Mouse (Mus musculus): ENCODE data around the gene Get4. TPM values are rescaled to one million over a fixed set of nuclear protein-coding genes. Genes with fewer than 3 reads are reported as not detected.

Gene Get4
- polyA plus RNA-seq, 1 experiment from 2014 or later: 90.0 TPM

DNA sequence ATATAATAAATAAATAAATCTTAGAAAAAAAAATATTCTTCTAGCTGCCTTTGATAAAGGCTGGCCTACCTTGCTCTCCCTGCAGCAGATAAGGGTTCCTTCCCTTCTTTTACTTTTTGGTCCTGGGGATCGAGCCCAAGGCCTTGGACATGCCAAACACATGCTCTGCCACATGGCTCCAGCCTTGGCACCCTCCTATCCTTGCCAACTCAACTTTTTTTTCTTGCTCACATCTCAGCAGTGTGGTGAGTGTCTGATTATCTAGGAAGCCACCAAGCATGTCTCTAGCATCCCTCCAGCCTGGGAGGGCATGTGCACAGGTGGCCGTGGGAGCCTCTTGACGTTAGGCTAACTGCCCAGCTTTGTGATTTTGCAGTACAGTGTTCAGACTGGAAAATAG lies 23.8 kb upstream of the Get4 start:
- Histone ChIP-seq H3K36me3 (ENCODE audit: control insufficient read depth, insufficient read depth) (peaks cover 48% of the 10 kb centered on the region), H3K4me2 (ENCODE audit: low read depth, low read length) (no peak overlapping the region), H3K9ac (ENCODE audit: low read depth, low read length) (no peak overlapping the region), H3K4me3 (ENCODE audit: low read depth, low read length) (no peak overlapping the region), H3K9me3 (replicated peaks; ENCODE audit: control insufficient read depth, low read length) (no peaks in the 10 kb centered on the region), H3K27ac (ENCODE audit: low read length) (no peak overlapping the region), H3K27me3 (ENCODE audit: control insufficient read depth, insufficient read depth, low read depth, low read length) (no peaks in the 10 kb centered on the region), H3K4me1 (ENCODE audit: control insufficient read depth, low read depth, low read length) (no peaks in the 10 kb centered on the region; the same call in 1 of the 2 replicates)
- 84% methylated on average over 3 of the region's 3 CpGs for WGBS (ENCODE audit: insufficient replicate concordance)
- no peak for ATAC-seq (ENCODE audit: low read depth)

DNA sequence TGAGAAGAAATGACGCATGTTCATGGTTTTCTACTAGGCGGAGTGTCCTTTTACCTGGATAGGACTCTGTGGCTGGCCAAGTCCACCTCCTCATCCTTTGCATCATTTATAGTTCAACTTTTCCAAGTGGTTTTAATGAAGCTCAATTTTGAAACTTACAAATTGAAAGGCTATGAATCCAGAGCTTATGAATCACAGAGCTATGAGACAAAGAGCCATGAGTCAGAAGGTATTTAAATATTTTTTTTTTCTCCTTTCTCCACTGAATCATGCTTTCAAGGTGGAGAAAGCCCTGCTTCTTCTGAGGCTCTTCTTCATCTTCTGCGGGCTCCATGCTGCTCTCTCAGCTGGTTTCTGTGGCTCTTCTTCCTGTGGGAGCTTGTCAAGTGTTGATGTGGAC lies 22.4 kb upstream of the Get4 start:
- Histone ChIP-seq H3K36me3 (ENCODE audit: control insufficient read depth, insufficient read depth) (peaks cover 50% of the 10 kb centered on the region), H3K27me3 (ENCODE audit: control insufficient read depth, insufficient read depth, low read depth, low read length) (no peaks in the 10 kb centered on the region), H3K4me3 (ENCODE audit: low read depth, low read length) (no peak overlapping the region), H3K4me2 (ENCODE audit: low read depth, low read length) (no peak overlapping the region), H3K9me3 (replicated peaks; ENCODE audit: control insufficient read depth, low read length) (no peaks in the 10 kb centered on the region), H3K4me1 (ENCODE audit: control insufficient read depth, low read depth, low read length) (no peaks in the 10 kb centered on the region; the same call in 1 of the 2 replicates), H3K9ac (ENCODE audit: low read depth, low read length) (no peak overlapping the region), H3K27ac (ENCODE audit: low read length) (no peak overlapping the region)
- 88% methylated on average over 3 of the region's 3 CpGs for WGBS (ENCODE audit: insufficient replicate concordance)
- no peak for ATAC-seq (ENCODE audit: low read depth)

DNA sequence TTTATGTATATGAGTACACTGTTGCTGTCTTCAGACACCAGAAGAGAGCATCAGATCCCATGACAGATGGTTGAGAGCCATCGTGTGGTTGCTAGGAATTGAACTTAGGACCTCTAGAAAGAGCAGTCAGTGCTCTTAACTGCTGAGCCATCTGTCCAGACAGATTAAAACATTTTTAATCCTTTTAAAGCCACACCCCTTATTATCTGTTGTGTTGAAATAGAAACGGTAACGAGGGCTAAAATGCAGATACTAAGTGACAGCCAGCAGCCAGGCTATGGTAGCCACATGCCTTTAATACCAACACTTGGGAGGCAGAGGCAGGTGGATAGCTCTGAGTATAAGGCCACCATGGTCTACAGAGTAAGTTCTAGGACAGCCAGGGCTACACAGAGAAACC lies 20.0 kb upstream of the Get4 start:
- no peak overlapping the region for H3K4me2 ChIP-seq (ENCODE audit: low read depth, low read length)
- H3K4me3 ChIP-seq (ENCODE audit: low read depth, low read length): no peak overlapping the region
- ATAC-seq (ENCODE audit: low read depth): no peak
- H3K9me3 ChIP-seq (replicated peaks; ENCODE audit: control insufficient read depth, low read length): no peaks in the 10 kb centered on the region
- H3K27me3 ChIP-seq (ENCODE audit: control insufficient read depth, insufficient read depth, low read depth, low read length): no peaks in the 10 kb centered on the region
- H3K4me1 ChIP-seq (ENCODE audit: control insufficient read depth, low read depth, low read length): no peaks in the 10 kb centered on the region; the same call in 1 of the 2 replicates
- H3K27ac ChIP-seq (ENCODE audit: low read length): no peak overlapping the region; the same call in 1 of the 2 replicates
- 25% methylated on average over 3 of the region's 3 CpGs for WGBS (ENCODE audit: insufficient replicate concordance)
- H3K36me3 ChIP-seq (ENCODE audit: control insufficient read depth, insufficient read depth): peaks cover 41% of the 10 kb centered on the region
- H3K9ac ChIP-seq (ENCODE audit: low read depth, low read length): no peak overlapping the region

DNA sequence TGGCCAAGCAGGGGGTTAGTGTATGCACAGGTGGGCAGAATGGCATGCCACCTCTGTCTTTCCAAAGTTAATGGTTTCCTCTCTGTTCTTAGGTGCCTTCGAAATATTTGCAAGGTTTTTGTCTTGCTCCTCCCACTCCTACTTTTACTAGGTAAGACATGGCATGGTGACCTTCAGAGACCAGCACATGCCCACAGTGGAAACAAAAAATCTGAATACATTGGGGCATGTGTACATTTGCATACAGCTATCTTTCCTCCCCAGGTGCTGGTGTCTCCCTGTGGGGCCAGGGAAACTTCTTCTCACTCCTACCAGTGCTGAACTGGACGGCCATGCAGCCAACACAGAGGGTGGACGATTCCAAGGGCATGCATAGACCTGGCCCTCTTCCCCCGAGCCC lies 17.7 kb upstream of the Get4 start:
- WGBS (ENCODE audit: insufficient replicate concordance): 82% methylated on average over 4 of the region's 4 CpGs
- H3K36me3 ChIP-seq (ENCODE audit: control insufficient read depth, insufficient read depth): peaks cover 51% of the 10 kb centered on the region
- H3K27me3 ChIP-seq (ENCODE audit: control insufficient read depth, insufficient read depth, low read depth, low read length): no peaks in the 10 kb centered on the region
- no peak for ATAC-seq (ENCODE audit: low read depth)
- no peaks in the 10 kb centered on the region for H3K9me3 ChIP-seq (replicated peaks; ENCODE audit: control insufficient read depth, low read length)
- no peak overlapping the region for H3K9ac ChIP-seq (ENCODE audit: low read depth, low read length)
- no peak overlapping the region for H3K4me3 ChIP-seq (ENCODE audit: low read depth, low read length)
- H3K4me2 ChIP-seq (ENCODE audit: low read depth, low read length): no peak overlapping the region
- H3K4me1 ChIP-seq (ENCODE audit: control insufficient read depth, low read depth, low read length): no peaks in the 10 kb centered on the region; the same call in 1 of the 2 replicates
- no peak overlapping the region for H3K27ac ChIP-seq (ENCODE audit: low read length)

DNA sequence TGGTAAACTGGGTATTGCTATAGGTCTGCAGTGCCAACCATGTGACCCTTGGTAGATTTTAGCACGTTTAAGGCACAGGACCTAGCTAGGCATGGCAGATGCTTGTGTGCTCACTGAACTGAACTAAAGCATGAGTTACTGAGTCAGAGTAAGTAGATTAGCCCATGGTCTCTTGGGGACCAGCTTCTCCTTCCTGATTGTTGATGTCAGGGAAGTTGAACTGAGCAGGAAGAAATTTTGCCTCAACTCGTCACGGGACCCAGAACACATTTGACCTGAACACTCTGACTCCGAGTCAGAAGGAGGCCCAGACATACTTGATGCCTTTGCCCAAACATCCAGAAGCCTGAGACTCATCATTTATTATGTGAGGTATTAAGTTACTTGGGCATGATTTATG lies 14.7 kb upstream of the Get4 start:
- H3K9ac ChIP-seq (ENCODE audit: low read depth, low read length): no peak overlapping the region
- ATAC-seq (ENCODE audit: low read depth): no peak
- no peaks in the 10 kb centered on the region for H3K9me3 ChIP-seq (replicated peaks; ENCODE audit: control insufficient read depth, low read length)
- H3K4me1 ChIP-seq (ENCODE audit: control insufficient read depth, low read depth, low read length): no peaks in the 10 kb centered on the region
- WGBS (ENCODE audit: insufficient replicate concordance): 80% methylated on average over 4 of the region's 4 CpGs
- H3K4me2 ChIP-seq (ENCODE audit: low read depth, low read length): no peak overlapping the region
- H3K27me3 ChIP-seq (ENCODE audit: control insufficient read depth, insufficient read depth, low read depth, low read length): no peaks in the 10 kb centered on the region
- no peak overlapping the region for H3K4me3 ChIP-seq (ENCODE audit: low read depth, low read length)
- H3K27ac ChIP-seq (ENCODE audit: low read length): no peak overlapping the region
- H3K36me3 ChIP-seq (ENCODE audit: control insufficient read depth, insufficient read depth): peaks cover 60% of the 10 kb centered on the region

DNA sequence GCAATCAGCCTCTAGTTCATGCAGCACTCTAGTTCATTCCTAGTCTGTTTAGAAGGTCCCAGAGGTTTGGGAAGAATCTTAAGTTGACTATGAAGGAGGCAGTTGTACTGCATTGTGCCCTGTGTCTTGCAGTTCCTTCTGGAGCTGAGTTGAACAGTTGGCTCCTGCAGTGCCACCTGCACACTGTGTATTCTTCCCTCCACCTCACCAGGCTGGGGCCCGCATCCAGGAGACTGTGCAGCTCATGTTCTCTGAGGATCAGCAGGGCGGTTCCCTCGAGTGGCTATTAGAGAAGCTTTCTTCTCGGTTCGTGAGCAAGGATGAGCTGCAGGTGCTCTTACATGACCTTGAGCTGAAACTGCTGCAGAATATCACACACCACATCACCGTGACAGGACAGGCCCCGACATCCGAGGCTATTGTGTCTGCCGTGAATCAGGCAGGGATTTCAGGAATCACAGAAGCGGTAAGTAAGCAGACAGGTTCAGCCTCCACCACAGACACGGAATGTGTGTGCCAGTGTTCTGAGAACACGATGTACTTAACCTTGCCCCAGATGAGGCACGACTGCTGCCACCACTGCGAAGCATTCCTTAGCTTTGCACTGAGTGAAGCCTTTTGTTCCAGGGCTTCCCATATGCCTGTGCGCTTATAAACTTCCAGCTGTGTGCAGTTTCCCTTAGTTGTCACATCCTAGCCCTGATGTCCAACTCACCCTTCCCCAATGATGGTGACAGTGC lies 10.9 kb upstream of the Get4 start:
- H3K36me3 ChIP-seq (ENCODE audit: control insufficient read depth, insufficient read depth): peaks cover 59% of the 10 kb centered on the region

DNA sequence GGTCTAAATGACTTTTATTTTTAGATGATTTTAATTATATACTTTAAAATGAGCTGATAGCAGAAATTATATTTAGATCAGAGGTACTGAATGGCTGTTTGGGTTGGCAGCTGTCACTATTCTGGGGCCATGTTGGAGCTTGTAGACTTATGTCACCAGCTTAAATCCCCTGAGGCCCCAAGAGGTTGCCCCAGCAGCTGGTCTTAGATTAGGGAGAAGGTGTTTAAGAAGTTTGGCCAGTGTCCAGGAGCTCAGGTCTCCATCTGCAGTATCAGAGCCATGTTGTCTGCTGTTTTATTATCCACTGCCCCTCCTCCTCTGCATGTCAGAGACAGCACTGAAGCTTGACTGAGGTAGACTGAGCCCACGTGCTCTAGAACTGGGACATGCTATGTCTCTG lies 8.7 kb upstream of the Get4 start:
- Histone ChIP-seq H3K36me3 (ENCODE audit: control insufficient read depth, insufficient read depth) (peaks cover 64% of the 10 kb centered on the region), H3K4me1 (ENCODE audit: control insufficient read depth, low read depth, low read length) (peaks cover 9% of the 10 kb centered on the region), H3K27ac (ENCODE audit: low read length) (no peak overlapping the region), H3K4me2 (ENCODE audit: low read depth, low read length) (no peak overlapping the region), H3K4me3 (ENCODE audit: low read depth, low read length) (no peak overlapping the region), H3K27me3 (ENCODE audit: control insufficient read depth, insufficient read depth, low read depth, low read length) (no peaks in the 10 kb centered on the region), H3K9ac (ENCODE audit: low read depth, low read length) (no peak overlapping the region), H3K9me3 (replicated peaks; ENCODE audit: control insufficient read depth, low read length) (no peaks in the 10 kb centered on the region)
- ATAC-seq (ENCODE audit: low read depth): peak; percentile 32; the same call in 1 of the 2 replicates
- 73% methylated on average over 1 of the region's 1 CpGs for WGBS (ENCODE audit: insufficient replicate concordance)

More for the DNA sequence above, 10.9 kb upstream of the Get4 start:
- H3K27ac ChIP-seq (ENCODE audit: low read length): no peak overlapping the region
- H3K9me3 ChIP-seq (replicated peaks; ENCODE audit: control insufficient read depth, low read length): no peaks in the 10 kb centered on the region
- ATAC-seq (ENCODE audit: low read depth): no peak
- no peak overlapping the region for H3K4me2 ChIP-seq (ENCODE audit: low read depth, low read length)
- no peak overlapping the region for H3K4me3 ChIP-seq (ENCODE audit: low read depth, low read length)
- H3K27me3 ChIP-seq (ENCODE audit: control insufficient read depth, insufficient read depth, low read depth, low read length): no peaks in the 10 kb centered on the region
- WGBS (ENCODE audit: insufficient replicate concordance): 91% methylated on average over 15 of the region's 15 CpGs
- no peak overlapping the region for H3K9ac ChIP-seq (ENCODE audit: low read depth, low read length)
- no peaks in the 10 kb centered on the region for H3K4me1 ChIP-seq (ENCODE audit: control insufficient read depth, low read depth, low read length)

DNA sequence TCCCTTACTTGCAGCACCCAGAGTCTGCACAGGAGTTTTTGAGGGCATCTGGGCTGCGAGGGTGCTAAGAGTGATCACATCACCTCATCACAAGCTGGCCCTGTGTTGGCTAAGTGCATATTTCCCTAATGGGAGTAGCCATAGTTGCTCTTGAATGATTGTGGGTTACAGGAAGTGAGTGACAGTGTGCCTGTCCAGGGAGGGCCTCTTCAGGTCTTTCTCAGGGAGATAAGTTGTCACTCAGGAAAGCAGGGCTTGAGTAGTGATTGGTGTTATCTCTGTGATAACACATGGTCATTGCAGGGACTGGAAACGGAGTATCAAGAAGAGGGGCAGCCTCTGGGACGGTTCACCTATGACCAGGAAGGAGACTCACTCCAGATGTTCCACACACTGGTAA lies 4.4 kb upstream of the Get4 start:
- H3K9ac ChIP-seq (ENCODE audit: low read depth, low read length): no peak overlapping the region
- WGBS (ENCODE audit: insufficient replicate concordance): 22% methylated on average over 3 of the region's 3 CpGs
- H3K4me1 ChIP-seq (ENCODE audit: control insufficient read depth, low read depth, low read length): peaks cover 19% of the 10 kb centered on the region
- no peak overlapping the region for H3K27ac ChIP-seq (ENCODE audit: low read length)
- no peak overlapping the region for H3K4me3 ChIP-seq (ENCODE audit: low read depth, low read length)
- H3K27me3 ChIP-seq (ENCODE audit: control insufficient read depth, insufficient read depth, low read depth, low read length): no peaks in the 10 kb centered on the region
- H3K4me2 ChIP-seq (ENCODE audit: low read depth, low read length): no peak overlapping the region
- H3K9me3 ChIP-seq (replicated peaks; ENCODE audit: control insufficient read depth, low read length): no peaks in the 10 kb centered on the region
- H3K36me3 ChIP-seq (ENCODE audit: control insufficient read depth, insufficient read depth): peaks cover 46% of the 10 kb centered on the region
- no peak for ATAC-seq (ENCODE audit: low read depth)

DNA sequence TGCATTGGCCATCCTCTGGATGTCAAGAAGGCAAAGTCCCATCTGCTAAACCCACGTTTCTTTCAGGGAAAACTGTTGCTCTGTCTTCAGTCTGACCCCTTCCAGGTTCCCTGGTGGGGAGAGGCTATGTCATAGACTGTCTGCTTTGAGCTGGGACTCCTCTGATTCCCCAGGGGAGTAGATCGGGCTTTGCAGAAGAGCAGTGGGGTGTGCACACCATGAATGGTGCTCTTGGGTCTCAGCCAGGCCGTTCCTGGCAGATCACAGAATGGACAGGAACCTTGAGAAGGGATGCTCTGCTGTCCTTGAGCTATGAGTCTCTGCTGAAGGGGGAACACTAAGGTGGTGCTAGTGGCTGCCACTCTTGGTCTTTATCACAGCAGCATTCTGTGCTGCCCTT lies 3.3 kb upstream of the Get4 start:
- 72% methylated on average over 3 of the region's 3 CpGs for whole genome bisulfite sequencing (ENCODE audit: insufficient replicate concordance)
- H3K36me3 ChIP-seq (ENCODE audit: control insufficient read depth, insufficient read depth): peaks cover 41% of the 10 kb centered on the region

More for the DNA sequence above, 3.3 kb upstream of the Get4 start:
- Histone ChIP-seq H3K4me3 (ENCODE audit: low read depth, low read length) (no peak overlapping the region), H3K27ac (ENCODE audit: low read length) (no peak overlapping the region), H3K4me2 (ENCODE audit: low read depth, low read length) (no peak overlapping the region), H3K9ac (ENCODE audit: low read depth, low read length) (no peak overlapping the region), H3K4me1 (ENCODE audit: control insufficient read depth, low read depth, low read length) (peaks cover 26% of the 10 kb centered on the region), H3K27me3 (ENCODE audit: control insufficient read depth, insufficient read depth, low read depth, low read length) (no peaks in the 10 kb centered on the region), H3K9me3 (replicated peaks; ENCODE audit: control insufficient read depth, low read length) (no peaks in the 10 kb centered on the region)
- no peak for ATAC-seq (ENCODE audit: low read depth)
